Mouse (Mus musculus) cerebellum, adult 2 months (tissue): ENCODE results near the gene Pdxp.

Experiments used
- CTCF ChIP-seq: fragments of 200-500 bp; IDR thresholded peaks from 2 replicates; pipeline ENCODE4 v1.5.1; 2011; ENCODE audit warnings: low read depth, mild to moderate bottlenecking, control low read depth, low read length, moderate library complexity, borderline replicate concordance; ENCODE audit not compliant: insufficient read depth
- POLR2A ChIP-seq: fragments of 200-500 bp; IDR thresholded peaks from 2 replicates; pipeline ENCODE4 v1.6.1; 2011; ENCODE audit warnings: low read length, control low read depth, borderline replicate concordance; ENCODE audit not compliant: insufficient read depth

- no peak for TF ChIP-seq CTCF
- TF ChIP-seq POLR2A = no peak
These were observed 19.0 kb upstream of the Pdxp start for GRCm38 (mm10) chr15:78894726-78895125.
